Mouse (Mus musculus) testis, postnatal 10 days (tissue): Measurements from ENCODE around the gene Ppm1m.

Source experiments
- DNase-seq: peaks from one replicate; pipeline ENCODE4 v3.0.0; 2021; ENCODE audit warnings: low spot score

The Ppm1m gene

GRCm38 (mm10) chr9:106220894-106221523, 21.5 kb upstream of the Ppm1m start:
- no peak for DNase-seq

- DNase-seq, result no peak
These were observed 17.4 kb upstream of the Ppm1m start for GRCm38 (mm10) chr9:106216971-106217370.

- DNase-seq, result no peak
These were observed 16.0 kb upstream of the Ppm1m start for GRCm38 (mm10) chr9:106215341-106216125.

- no peak for DNase-seq
These were observed 13.0 kb upstream of the Ppm1m start for GRCm38 (mm10) chr9:106212594-106212981.

- peak; percentile 92 for DNase-seq
These were observed 12.4 kb upstream of the Ppm1m start for GRCm38 (mm10) chr9:106211680-106212593.

- no peak for DNase-seq
These were observed 11.5 kb upstream of the Ppm1m start for GRCm38 (mm10) chr9:106210853-106211609.

GRCm38 (mm10) chr9:106209954-106210353, 10.4 kb upstream of the Ppm1m start:
- DNase-seq, result no peak

- no peak for DNase-seq
These were observed 8.6 kb upstream of the Ppm1m start for GRCm38 (mm10) chr9:106208181-106208580.

GRCm38 (mm10) chr9:106206515-106206914, 7.0 kb upstream of the Ppm1m start:
- no peak for DNase-seq

GRCm38 (mm10) chr9:106205713-106206290, 6.3 kb upstream of the Ppm1m start:
- DNase-seq, result no peak

- no peak for DNase-seq
These were observed 4.7 kb upstream of the Ppm1m start for GRCm38 (mm10) chr9:106203990-106204851.

GRCm38 (mm10) chr9:106202819-106203636, 3.5 kb upstream of the Ppm1m start, which contains the start of gene Twf2:
Twf2 (plus strand) TSS chr9:106203108.
- peak; percentile 95 for DNase-seq

- no peak for DNase-seq
These were observed 2.3 kb upstream of the Ppm1m start for GRCm38 (mm10) chr9:106201895-106202294.

- DNase-seq, result peak; percentile 90
These were observed 536 bp downstream of the Ppm1m start for GRCm38 (mm10) chr9:106198962-106199458.

- DNase-seq, result no peak
These were observed 1.8 kb downstream of the Ppm1m start for GRCm38 (mm10) chr9:106197732-106198131.

- DNase-seq, result no peak
These were observed 2.3 kb downstream of the Ppm1m start for GRCm38 (mm10) chr9:106197081-106197713.

- no peak for DNase-seq
These were observed 3.9 kb downstream of the Ppm1m start for GRCm38 (mm10) chr9:106195693-106196092.

- DNase-seq, result no peak
These were observed 5.4 kb downstream of the Ppm1m start for GRCm38 (mm10) chr9:106193930-106194807.
